Mouse (Mus musculus) ES-Bruce4 (cell line): ENCODE results near the gene Arid5b. TPM values are rescaled to one million over a fixed set of nuclear protein-coding genes. Genes with fewer than 3 reads are reported as not detected.

Source experiments
- H3K27ac ChIP-seq: 2 replicates; pipeline ENCODE4 v1.5.1; 2012; ENCODE audit warnings: low read length, inconsistent platforms; ENCODE audit not compliant: insufficient read depth
- H3K27me3 ChIP-seq: 2 replicates; pipeline ENCODE4 v1.6.1; 2012; ENCODE audit warnings: mild to moderate bottlenecking, low read length, inconsistent platforms; ENCODE audit not compliant: control insufficient read depth, poor library complexity, insufficient read depth, severe bottlenecking
- H3K36me3 ChIP-seq: 2 replicates; pipeline ENCODE4 v1.6.1; 2012; ENCODE audit warnings: inconsistent platforms, mild to moderate bottlenecking, low read length, moderate library complexity; ENCODE audit not compliant: control insufficient read depth, poor library complexity, insufficient read depth, severe bottlenecking
- H3K4me1 ChIP-seq: one replicate; pipeline ENCODE4 v1.8.1; 2011; ENCODE audit warnings: low read length; ENCODE audit not compliant: control insufficient read depth, insufficient read depth
- H3K4me3 ChIP-seq: 2 replicates; pipeline ENCODE4 v1.5.1; 2011; ENCODE audit warnings: low read depth, mild to moderate bottlenecking, low read length
- H3K9ac ChIP-seq: 2 replicates; pipeline ENCODE4 v1.6.1; 2012; ENCODE audit warnings: low read depth, mild to moderate bottlenecking, inconsistent platforms; ENCODE audit not compliant: poor library complexity, severe bottlenecking
- H3K9me3 ChIP-seq: replicated peaks from 2 replicates; pipeline ENCODE4 v1.6.1; 2012; ENCODE audit warnings: mild to moderate bottlenecking, low read length, inconsistent platforms; ENCODE audit not compliant: control insufficient read depth, poor library complexity, insufficient read depth, severe bottlenecking
- CTCF ChIP-seq: IDR thresholded peaks from one replicate; pipeline ENCODE4 v1.8.1; 2011; ENCODE audit warnings: low read depth, low read length
- EP300 ChIP-seq: IDR thresholded peaks from 2 replicates; pipeline ENCODE4 v1.6.1; 2011; ENCODE audit warnings: low read depth, low read length; ENCODE audit not compliant: insufficient read depth
- POLR2A ChIP-seq: IDR thresholded peaks from one replicate; pipeline ENCODE4 v1.8.1; 2011; ENCODE audit warnings: low read length; ENCODE audit not compliant: insufficient read depth
- polyA plus RNA-seq: library from polyadenylated mRNA; stranded (reverse); fragments of >200 nt; gene quantifications from 2 replicates; pipeline ENCODE4 v1.2.4, GENCODE M21; 2011; ENCODE audit warnings: low read depth; ENCODE audit not compliant: missing spikeins, insufficient read depth, insufficient read length

Arid5b gene
- polyA plus RNA-seq, 1 experiment = 48.3 TPM

DNA sequence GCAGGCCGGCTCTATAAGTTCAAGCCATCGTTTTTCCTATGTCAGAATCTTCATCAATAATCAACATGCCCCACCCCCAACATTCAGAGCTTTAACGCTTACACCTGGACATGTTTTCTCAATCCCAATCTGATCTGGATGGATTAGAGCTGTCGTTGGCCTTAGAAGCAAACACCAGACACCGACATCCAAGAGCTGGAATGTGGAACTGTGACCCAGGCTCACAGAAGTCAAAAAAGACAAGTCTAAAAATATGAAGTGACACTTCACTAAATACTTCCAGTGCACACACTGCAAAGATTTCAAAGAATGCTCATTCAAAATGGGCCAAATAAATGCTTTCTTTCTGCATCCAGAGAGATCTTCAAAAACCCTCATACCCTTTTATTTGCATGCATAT lies 144.5 kb downstream of the Arid5b start:
- peaks cover 9% of the 10 kb centered on the region for H3K4me1 ChIP-seq
- peaks cover 56% of the 10 kb centered on the region for H3K36me3 ChIP-seq
- 0 out of 2 replicates have a peak overlapping the region, but pooled peaks have one; percentile 11 for H3K27ac ChIP-seq
- TF ChIP-seq POLR2A (no peak), EP300 (no peak), CTCF (no peak)
- peak overlapping the region; percentile 35; the same call in 1 of the 2 replicates for H3K4me3 ChIP-seq
- H3K27me3 ChIP-seq = no peaks in the 10 kb centered on the region
- no peaks in the 10 kb centered on the region for H3K9me3 ChIP-seq
- H3K9ac ChIP-seq = peak overlapping the region; percentile 75

DNA sequence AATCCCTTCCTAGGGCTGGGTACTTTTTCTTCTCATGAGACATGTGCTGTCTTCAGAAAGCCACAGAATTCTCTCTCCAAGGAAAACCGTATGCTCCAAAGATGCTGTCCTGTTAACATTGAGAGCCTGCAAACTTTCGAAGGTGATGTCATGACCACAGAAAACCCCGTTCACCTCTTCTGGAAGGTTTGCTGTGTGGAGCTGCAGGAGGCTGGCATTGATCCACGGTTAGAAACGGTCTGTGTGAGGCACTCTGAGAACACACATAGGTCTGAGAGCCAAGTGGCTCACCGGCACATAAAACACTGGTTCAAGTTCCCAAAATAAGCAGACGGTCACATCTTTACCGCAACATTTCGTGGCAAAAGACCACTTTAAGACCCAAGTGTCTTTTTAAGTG lies 145.9 kb downstream of the Arid5b start:
- Histone ChIP-seq H3K27ac (no peak overlapping the region), H3K27me3 (no peaks in the 10 kb centered on the region), H3K9ac (no peak overlapping the region), H3K9me3 (no peaks in the 10 kb centered on the region), H3K4me1 (peaks cover 7% of the 10 kb centered on the region), H3K36me3 (peaks cover 70% of the 10 kb centered on the region), H3K4me3 (no peak overlapping the region)
- TF ChIP-seq POLR2A (no peak), CTCF (no peak), EP300 (no peak)

DNA sequence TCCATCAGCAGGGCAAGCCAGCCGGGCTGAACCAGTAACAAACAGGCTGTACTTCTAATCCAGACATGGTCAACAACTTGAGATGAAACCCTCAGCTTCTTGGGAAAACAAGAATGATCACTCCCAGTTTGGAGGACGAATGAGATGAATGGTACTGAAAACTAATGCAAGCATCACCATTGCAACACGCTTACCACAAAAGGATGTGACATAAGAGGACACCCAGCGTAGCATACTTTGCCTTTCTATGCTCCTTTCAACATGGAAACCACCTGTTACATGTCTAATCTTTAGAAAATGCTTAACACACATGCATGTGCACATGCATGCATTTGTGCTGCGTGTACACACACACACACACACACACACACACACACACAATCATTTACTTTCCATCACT lies 146.4 kb downstream of the Arid5b start:
- Histone ChIP-seq H3K27ac (no peak overlapping the region), H3K4me3 (no peak overlapping the region), H3K27me3 (no peaks in the 10 kb centered on the region), H3K9ac (no peak overlapping the region), H3K36me3 (peaks cover 75% of the 10 kb centered on the region), H3K4me1 (peaks cover 7% of the 10 kb centered on the region), H3K9me3 (no peaks in the 10 kb centered on the region)
- TF ChIP-seq POLR2A (no peak), CTCF (no peak), EP300 (no peak)

DNA sequence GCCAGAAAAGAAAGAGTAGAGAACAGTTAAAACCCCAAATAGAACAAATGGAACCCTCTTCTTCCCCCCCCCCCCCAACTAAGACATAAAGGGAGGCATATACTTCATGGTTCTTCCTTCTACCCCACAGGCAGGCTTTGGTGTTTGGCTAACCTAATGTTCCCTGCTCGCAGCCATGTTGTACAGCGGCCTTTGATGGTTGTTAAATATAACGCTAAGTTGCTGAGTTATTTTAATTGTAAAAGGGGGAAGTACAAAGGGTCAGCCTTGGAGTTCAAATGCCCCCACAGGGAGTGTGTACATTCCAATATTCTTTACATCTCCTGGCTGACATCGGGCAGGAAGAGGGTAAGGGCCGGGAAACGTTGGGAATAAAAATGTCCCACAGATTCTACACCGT lies 148.9 kb downstream of the Arid5b start:
- TF ChIP-seq POLR2A (no peak), CTCF (no peak), EP300 (no peak)
- Histone ChIP-seq H3K36me3 (peaks cover 95% of the 10 kb centered on the region), H3K4me3 (no peak overlapping the region), H3K27me3 (no peaks in the 10 kb centered on the region), H3K27ac (0 out of 2 replicates have a peak overlapping the region, but pooled peaks have one; percentile 32), H3K9me3 (no peaks in the 10 kb centered on the region), H3K4me1 (peaks cover 7% of the 10 kb centered on the region), H3K9ac (no peak overlapping the region)

DNA sequence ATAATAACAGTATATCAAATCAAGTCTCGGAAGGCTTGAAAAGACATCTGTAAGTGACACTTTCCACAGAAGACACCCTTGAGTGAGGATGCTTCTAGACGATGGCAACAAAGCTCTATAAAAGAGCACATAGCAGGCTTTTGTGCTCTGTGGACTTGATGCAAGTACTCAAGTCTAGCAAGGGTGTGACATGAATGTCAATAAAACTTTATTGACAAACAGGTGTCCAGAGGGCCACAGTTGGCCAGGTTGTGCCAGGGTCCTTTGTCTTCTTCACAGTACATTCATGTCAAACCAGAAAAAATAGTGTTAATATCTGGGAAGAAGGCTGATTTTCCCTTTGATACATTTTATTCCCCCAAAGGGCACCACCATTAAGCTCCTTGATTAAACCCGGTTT lies 149.5 kb downstream of the Arid5b start:
- peaks cover 95% of the 10 kb centered on the region for H3K36me3 ChIP-seq
- TF ChIP-seq EP300 (no peak), POLR2A (no peak), CTCF (no peak)
- H3K4me1 ChIP-seq = peaks cover 7% of the 10 kb centered on the region
- H3K4me3 ChIP-seq = no peak overlapping the region
- no peaks in the 10 kb centered on the region for H3K27me3 ChIP-seq
- H3K9ac ChIP-seq = no peak overlapping the region
- H3K9me3 ChIP-seq = no peaks in the 10 kb centered on the region
- no peak overlapping the region for H3K27ac ChIP-seq

DNA sequence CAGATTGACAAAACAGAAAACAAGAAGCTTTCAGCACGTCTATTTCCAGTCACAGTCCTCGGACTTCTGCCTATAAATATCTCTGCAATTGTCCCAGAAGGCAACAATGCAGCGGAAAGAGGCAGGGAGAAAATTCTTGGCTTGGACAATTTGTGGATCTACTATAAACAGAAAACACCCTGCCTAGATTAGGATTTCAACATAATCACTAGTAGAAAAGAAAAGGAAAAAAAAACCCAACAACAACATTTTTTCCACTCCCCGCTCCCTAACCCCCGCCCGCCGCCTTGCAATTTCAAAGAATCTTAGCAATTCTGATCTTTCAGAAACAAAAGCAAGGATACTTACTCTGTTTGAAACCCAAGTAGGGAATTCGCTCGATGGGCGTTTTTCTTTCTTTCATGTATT lies 150.1 kb downstream of the Arid5b start:
- Histone ChIP-seq H3K36me3 (peaks cover 95% of the 10 kb centered on the region), H3K9me3 (no peaks in the 10 kb centered on the region), H3K27me3 (no peaks in the 10 kb centered on the region), H3K27ac (peak overlapping the region; percentile 51; the same call in 1 of the 2 replicates), H3K9ac (no peak overlapping the region), H3K4me3 (no peak overlapping the region), H3K4me1 (peaks cover 7% of the 10 kb centered on the region)
- TF ChIP-seq EP300 = no peak
- TF ChIP-seq POLR2A = no peak
- no peak for TF ChIP-seq CTCF
